Mouse (Mus musculus): ENCODE measurements around the gene Gm29094. TPM values are rescaled to one million over a fixed set of nuclear protein-coding genes. Genes with fewer than 3 reads are reported as not detected.
"Not testable (repeated sequence)": the region's sequence is repeated elsewhere in the genome, so short reads cannot be mapped to it uniquely, and the experiment has no call there.

Gene Gm29094
- 1.4 TPM in 1 of 2 replicates, not detected in the other for polyA plus RNA-seq (2015; fragmentation: Nextera tagmentation; extraction: Ambion mirVana)

GRCm38 (mm10) chr9:89198969-89199416 lies at the start of gene Gm29094, which contains the start of gene Bcl2a1b:
Gene Gm29094 (plus strand): TSS chr9:89199379.
Gene Bcl2a1b (plus strand): TSS chr9:89199209.
- 94% methylated on average over 5 of the region's 5 CpGs for WGBS
- H3K27me3 ChIP-seq (replicated peaks); H3K4me2 ChIP-seq; H3K9ac ChIP-seq; H3K9me3 ChIP-seq; H3K4me1 ChIP-seq; ATAC-seq (replicated peaks); H3K4me3 ChIP-seq; H3K36me3 ChIP-seq (replicated peaks); H3K27ac ChIP-seq: not testable (repeated sequence)

- H3K4me2 ChIP-seq; H3K9me3 ChIP-seq; ATAC-seq (replicated peaks); H3K4me1 ChIP-seq; H3K27ac ChIP-seq; H3K9ac ChIP-seq; H3K4me3 ChIP-seq; H3K27me3 ChIP-seq (replicated peaks); H3K36me3 ChIP-seq (replicated peaks): not testable (repeated sequence)
Measured at GRCm38 (mm10) chr9:89172539-89172938, 26.6 kb upstream of the Gm29094 start.

GRCm38 (mm10) chr9:89178833-89179232 lies 20.3 kb upstream of the Gm29094 start:
- H3K27ac ChIP-seq; H3K27me3 ChIP-seq (replicated peaks); H3K9ac ChIP-seq; H3K9me3 ChIP-seq; H3K4me2 ChIP-seq; H3K36me3 ChIP-seq (replicated peaks); H3K4me1 ChIP-seq; ATAC-seq (replicated peaks); H3K4me3 ChIP-seq: not testable (repeated sequence)
- WGBS, result 35% methylated on average over 3 of the region's 3 CpGs

- not testable (repeated sequence) for H3K9me3 ChIP-seq; H3K9ac ChIP-seq; H3K27me3 ChIP-seq (replicated peaks); H3K36me3 ChIP-seq (replicated peaks); H3K4me2 ChIP-seq; H3K4me1 ChIP-seq; H3K27ac ChIP-seq; H3K4me3 ChIP-seq; ATAC-seq (replicated peaks)
- WGBS, result 82% methylated on average over 4 of the region's 4 CpGs
Measured at GRCm38 (mm10) chr9:89179469-89179868, 19.7 kb upstream of the Gm29094 start.

GRCm38 (mm10) chr9:89187006-89187405 lies 12.2 kb upstream of the Gm29094 start:
- not testable (repeated sequence) for H3K9ac ChIP-seq; H3K36me3 ChIP-seq (replicated peaks); H3K27ac ChIP-seq; H3K27me3 ChIP-seq (replicated peaks); H3K9me3 ChIP-seq; H3K4me3 ChIP-seq; ATAC-seq (replicated peaks); H3K4me2 ChIP-seq; H3K4me1 ChIP-seq
- 81% methylated on average over 15 of the region's 15 CpGs for WGBS

- not testable (repeated sequence) for H3K4me2 ChIP-seq; ATAC-seq (replicated peaks); H3K4me3 ChIP-seq; H3K9ac ChIP-seq; H3K27ac ChIP-seq; H3K4me1 ChIP-seq; H3K36me3 ChIP-seq (replicated peaks); H3K9me3 ChIP-seq; H3K27me3 ChIP-seq (replicated peaks)
Measured at GRCm38 (mm10) chr9:89195483-89195882, 3.7 kb upstream of the Gm29094 start.

- not testable (repeated sequence) for H3K27me3 ChIP-seq (replicated peaks); H3K4me2 ChIP-seq; H3K9ac ChIP-seq; H3K36me3 ChIP-seq (replicated peaks); ATAC-seq (replicated peaks); H3K4me1 ChIP-seq; H3K4me3 ChIP-seq; H3K27ac ChIP-seq; H3K9me3 ChIP-seq
- WGBS, result 79% methylated on average over 1 of the region's 1 CpGs
Measured at GRCm38 (mm10) chr9:89197509-89197908, 1.7 kb upstream of the Gm29094 start.

- not testable (repeated sequence) for H3K27ac ChIP-seq; ATAC-seq (replicated peaks); H3K4me1 ChIP-seq; H3K27me3 ChIP-seq (replicated peaks); H3K4me2 ChIP-seq; H3K9ac ChIP-seq; H3K36me3 ChIP-seq (replicated peaks); H3K9me3 ChIP-seq; H3K4me3 ChIP-seq
- WGBS, result 88% methylated on average over 3 of the region's 3 CpGs
Measured at GRCm38 (mm10) chr9:89198349-89198748, 830 bp upstream of the Gm29094 start.

GRCm38 (mm10) chr9:89202256-89202655 lies 3.1 kb downstream of the Gm29094 start:
- not testable (repeated sequence) for H3K27me3 ChIP-seq (replicated peaks); H3K36me3 ChIP-seq (replicated peaks); H3K9ac ChIP-seq; H3K4me1 ChIP-seq; ATAC-seq (replicated peaks); H3K4me3 ChIP-seq; H3K9me3 ChIP-seq; H3K4me2 ChIP-seq; H3K27ac ChIP-seq

GRCm38 (mm10) chr9:89208939-89209338 lies 9.8 kb downstream of the Gm29094 start:
- H3K9me3 ChIP-seq; H3K27ac ChIP-seq; H3K4me3 ChIP-seq; H3K4me1 ChIP-seq; H3K27me3 ChIP-seq (replicated peaks); H3K9ac ChIP-seq; H3K36me3 ChIP-seq (replicated peaks); H3K4me2 ChIP-seq; ATAC-seq (replicated peaks): not testable (repeated sequence)
- WGBS, result 74% methylated on average over 1 of the region's 1 CpGs

GRCm38 (mm10) chr9:89210353-89211064 lies 11.3 kb downstream of the Gm29094 start, which contains the start of gene Mthfs:
Gene Mthfs (plus strand): TSS chr9:89210676.
- Histone ChIP-seq H3K9ac (peak within 1 kb of the TSS; percentile 32; the same call in 1 of the 2 replicates), H3K4me3 (peak within 1 kb of the TSS; percentile 32), H3K27ac (peak within 1 kb of the TSS; percentile 83), H3K4me2 (peak within 1 kb of the TSS; percentile 50)
- peak; percentile 89 for ATAC-seq (replicated peaks)
- H3K27me3 ChIP-seq (replicated peaks); H3K4me1 ChIP-seq; H3K9me3 ChIP-seq; H3K36me3 ChIP-seq (replicated peaks): not testable (repeated sequence)
- 26% methylated on average over 9 of the region's 12 CpGs for WGBS

GRCm38 (mm10) chr9:89211065-89211858 lies 12.1 kb downstream of the Gm29094 start:
- 17% methylated on average over 5 of the region's 44 CpGs for WGBS
- not testable (repeated sequence) for H3K4me1 ChIP-seq

GRCm38 (mm10) chr9:89212428-89212827 lies 13.2 kb downstream of the Gm29094 start:
- H3K27ac ChIP-seq; ATAC-seq (replicated peaks); H3K4me2 ChIP-seq; H3K4me3 ChIP-seq; H3K9me3 ChIP-seq; H3K4me1 ChIP-seq; H3K36me3 ChIP-seq (replicated peaks); H3K9ac ChIP-seq; H3K27me3 ChIP-seq (replicated peaks): not testable (repeated sequence)
- WGBS, result 21% methylated on average over 1 of the region's 1 CpGs

More at GRCm38 (mm10) chr9:89211065-89211858, 12.1 kb downstream of the Gm29094 start:
- Histone ChIP-seq H3K4me3 (peak overlapping the region; percentile 30), H3K4me2 (peak overlapping the region; percentile 41), H3K27ac (peak overlapping the region; percentile 65; the same call in 1 of the 2 replicates)
- not testable (repeated sequence) for H3K9me3 ChIP-seq; H3K36me3 ChIP-seq (replicated peaks); H3K9ac ChIP-seq; H3K27me3 ChIP-seq (replicated peaks)
- peak; percentile 97 for ATAC-seq (replicated peaks)

Measured in midbrain, embryonic 15.5 days (tissue).